Mouse (Mus musculus): ENCODE results near the gene Olfr1026.

Olfr1026 gene

DNA sequence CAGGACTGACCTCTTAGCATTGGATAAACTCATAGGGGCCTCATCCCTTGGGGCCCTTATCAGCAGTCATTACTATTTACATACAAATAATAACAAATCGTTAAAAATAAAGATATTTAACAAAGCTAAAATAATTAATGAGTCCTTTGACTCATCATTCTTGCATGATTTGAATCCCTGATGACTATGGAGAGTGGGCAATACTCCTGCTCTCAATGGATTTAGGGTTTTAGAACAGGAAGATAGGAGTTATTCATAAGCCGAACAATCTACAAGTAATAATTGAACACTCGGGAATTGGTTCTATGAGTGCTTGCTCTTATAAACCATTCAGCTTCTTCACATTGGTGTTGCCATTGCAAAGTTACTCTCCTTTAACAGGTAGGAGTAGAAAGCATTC is at the start of gene Olfr1026:
Olfr1026 (plus strand) TSS at position 301 of the 400 bp plus-strand sequence.
- DNase-seq (ENCODE audit: low read depth, low spot score), result no peak

DNA sequence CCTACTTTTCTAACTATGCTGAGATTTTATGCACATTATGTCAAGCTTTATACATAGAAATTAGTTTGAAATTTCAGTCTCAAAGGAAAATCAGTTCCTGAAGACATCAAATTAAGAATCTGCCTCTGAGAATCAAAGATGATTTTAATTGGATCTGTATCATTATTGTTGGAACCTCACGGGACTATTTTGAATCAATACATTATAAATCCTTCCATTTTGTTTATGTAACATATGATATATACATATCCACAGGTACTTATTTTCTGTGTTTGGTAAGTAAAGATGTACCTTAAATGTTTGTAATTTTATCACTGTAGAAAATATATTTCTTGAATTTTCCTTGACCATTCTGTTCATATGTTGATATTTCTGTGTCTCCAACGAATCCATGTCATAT is 36.0 kb upstream of the Olfr1026 start, which contains the start of gene Olfr1023:
Olfr1023 (plus strand) TSS at position 301 of the 400 bp plus-strand sequence.
- no peak for DNase-seq (ENCODE audit: low read depth, low spot score)

DNA sequence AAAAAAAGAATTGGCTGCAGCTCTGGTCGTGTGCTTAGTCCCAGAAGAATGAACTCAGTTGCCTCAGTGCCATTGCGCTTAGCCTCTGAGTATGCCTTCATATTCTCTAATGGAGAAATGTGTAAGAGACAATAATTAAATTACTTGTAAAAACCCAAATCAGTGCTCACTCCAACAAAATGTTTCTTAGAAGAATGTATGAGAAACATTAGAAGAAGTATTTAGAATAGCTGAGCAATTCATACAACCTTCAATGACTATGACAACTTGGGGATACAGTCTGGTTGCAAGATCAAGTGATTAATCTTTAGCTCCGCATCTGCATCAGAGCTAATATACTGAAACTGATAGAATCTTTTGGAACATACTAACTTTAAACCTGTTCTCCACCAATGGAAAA is 16.4 kb upstream of the Olfr1026 start, which contains the start of gene Olfr1024:
Olfr1024 (minus strand) TSS at position 101 of the 400 bp plus-strand sequence.
- no peak for DNase-seq (ENCODE audit: low read depth, low spot score)

GRCm38 (mm10) chr2:85913197-85913596 is 8.2 kb upstream of the Olfr1026 start:
- no peak for DNase-seq (ENCODE audit: low read depth, low spot score)

- DNase-seq (ENCODE audit: low read depth, low spot score), result no peak
Measured at GRCm38 (mm10) chr2:85914893-85915292, 6.5 kb upstream of the Olfr1026 start, which contains the start of gene Olfr1025-ps1. TSS of gene Olfr1025-ps1 (plus strand) at chr2:85915193.

DNA sequence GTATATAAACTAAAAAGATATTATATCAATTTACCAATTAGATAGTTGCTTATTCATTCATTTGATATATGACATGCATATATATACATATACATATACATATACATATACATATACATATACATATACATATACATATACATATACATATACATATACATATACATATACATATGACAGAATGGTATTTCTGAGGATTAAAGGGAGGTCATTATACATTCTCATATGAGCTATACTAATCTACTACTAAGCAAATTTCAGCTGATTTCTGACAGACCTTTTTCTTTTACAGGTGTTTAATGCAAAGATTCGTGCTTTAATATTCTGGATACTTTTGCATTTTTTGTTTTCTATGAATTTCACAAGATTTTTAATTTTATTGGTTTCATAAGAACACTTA is 28.8 kb downstream of the Olfr1026 start, which contains the start of gene Olfr1028:
Olfr1028 (plus strand) TSS at position 301 of the 400 bp plus-strand sequence.
- no peak for DNase-seq (ENCODE audit: low read depth, low spot score)

DNA sequence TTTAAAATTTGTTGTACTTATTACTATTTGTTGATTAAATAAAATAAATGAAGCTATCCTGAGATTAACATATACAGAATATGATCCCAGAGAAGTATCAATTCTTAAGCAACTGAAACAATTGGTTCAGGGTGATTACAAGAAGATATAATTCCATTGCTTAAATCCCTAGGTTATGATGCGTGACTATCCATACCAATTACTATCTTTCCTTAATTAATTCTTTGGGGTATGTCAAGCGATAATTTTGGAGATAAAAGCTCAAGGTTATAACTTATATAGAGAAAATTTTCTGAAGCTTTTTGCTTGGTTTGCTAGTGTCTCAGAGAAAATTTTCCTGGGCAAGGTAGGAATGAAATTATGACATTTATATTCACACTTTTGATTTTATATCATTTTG is 52.2 kb downstream of the Olfr1026 start, which contains the start of gene Olfr1029:
Olfr1029 (plus strand) TSS at position 301 of the 400 bp plus-strand sequence.
- DNase-seq (ENCODE audit: low read depth, low spot score), result no peak
